Mouse (Mus musculus): Measurements from ENCODE around the gene Fsd1l. TPM values are rescaled to one million over a fixed set of nuclear protein-coding genes. Genes with fewer than 3 reads are reported as not detected.
"Not testable (repeated sequence)": the region's sequence is repeated elsewhere in the genome, so short reads cannot be mapped to it uniquely, and the experiment has no call there.

The Fsd1l gene
- polyA plus RNA-seq, 1 experiment from 2014 or later, result 8.4 TPM

GRCm38 (mm10) chr4:53718261-53718660, 87.0 kb downstream of the Fsd1l start:
- 54% methylated on average over 5 of the region's 5 CpGs for WGBS
- Histone ChIP-seq H3K4me2 (replicated peaks; ENCODE audit: low read depth, low read length) (no peak overlapping the region), H3K4me1 (ENCODE audit: insufficient read depth, low read length) (peaks cover 13% of the 10 kb centered on the region), H3K4me3 (ENCODE audit: low read length) (no peak overlapping the region), H3K27ac (ENCODE audit: low read length) (no peak overlapping the region), H3K27me3 (ENCODE audit: insufficient read depth, low read length) (no peaks in the 10 kb centered on the region), H3K9me3 (ENCODE audit: low read length) (no peaks in the 10 kb centered on the region), H3K9ac (replicated peaks; ENCODE audit: low read length) (no peak overlapping the region), H3K36me3 (ENCODE audit: insufficient read depth, low read length) (no peaks in the 10 kb centered on the region)
- ATAC-seq (ENCODE audit: low FRiP score, low TSS enrichment), result no peak

GRCm38 (mm10) chr4:53722506-53722905, 91.2 kb downstream of the Fsd1l start:
- Histone ChIP-seq H3K4me3 (ENCODE audit: low read length) (no peak overlapping the region), H3K36me3 (ENCODE audit: insufficient read depth, low read length) (0 out of 2 replicates have a peak, but pooled peaks cover 12% of the 10 kb centered on the region), H3K9ac (replicated peaks; ENCODE audit: low read length) (no peak overlapping the region), H3K4me2 (replicated peaks; ENCODE audit: low read depth, low read length) (no peak overlapping the region), H3K27ac (ENCODE audit: low read length) (no peak overlapping the region), H3K27me3 (ENCODE audit: insufficient read depth, low read length) (no peaks in the 10 kb centered on the region), H3K4me1 (ENCODE audit: insufficient read depth, low read length) (0 out of 2 replicates have a peak, but pooled peaks cover 4% of the 10 kb centered on the region), H3K9me3 (ENCODE audit: low read length) (no peaks in the 10 kb centered on the region)
- WGBS, result 93% methylated on average over 4 of the region's 4 CpGs
- ATAC-seq (ENCODE audit: low FRiP score, low TSS enrichment), result no peak

GRCm38 (mm10) chr4:53726100-53726499, 94.8 kb downstream of the Fsd1l start:
- ATAC-seq (ENCODE audit: low FRiP score, low TSS enrichment), result not testable (repeated sequence)
- WGBS, result 94% methylated on average over 2 of the region's 2 CpGs

GRCm38 (mm10) chr4:53728121-53728520, 96.8 kb downstream of the Fsd1l start:
- no peak for ATAC-seq (ENCODE audit: low FRiP score, low TSS enrichment)

More at GRCm38 (mm10) chr4:53726100-53726499, 94.8 kb downstream of the Fsd1l start:
- not testable (repeated sequence) for H3K27ac ChIP-seq (ENCODE audit: low read length); H3K4me1 ChIP-seq (ENCODE audit: insufficient read depth, low read length); H3K27me3 ChIP-seq (ENCODE audit: insufficient read depth, low read length); H3K9ac ChIP-seq (replicated peaks; ENCODE audit: low read length); H3K4me3 ChIP-seq (ENCODE audit: low read length); H3K4me2 ChIP-seq (replicated peaks; ENCODE audit: low read depth, low read length); H3K9me3 ChIP-seq (ENCODE audit: low read length)
- H3K36me3 ChIP-seq (ENCODE audit: insufficient read depth, low read length), result peaks cover 17% of the 10 kb centered on the region; the same call in 1 of the 2 replicates

GRCm38 (mm10) chr4:53738956-53739616, 107.8 kb downstream of the Fsd1l start:
- no peak overlapping the region for H3K4me2 ChIP-seq (replicated peaks; ENCODE audit: low read depth, low read length)
- ATAC-seq (ENCODE audit: low FRiP score, low TSS enrichment), result no peak; the same call in 1 of the 2 replicates
- no peaks in the 10 kb centered on the region for H3K4me1 ChIP-seq (ENCODE audit: insufficient read depth, low read length)
- no peaks in the 10 kb centered on the region for H3K9me3 ChIP-seq (ENCODE audit: low read length)
- H3K9ac ChIP-seq (replicated peaks; ENCODE audit: low read length), result no peak overlapping the region
- 35% methylated on average over 6 of the region's 6 CpGs for WGBS
- H3K4me3 ChIP-seq (ENCODE audit: low read length), result no peak overlapping the region
- H3K36me3 ChIP-seq (ENCODE audit: insufficient read depth, low read length), result peaks cover 29% of the 10 kb centered on the region; the same call in 1 of the 2 replicates
- no peaks in the 10 kb centered on the region for H3K27me3 ChIP-seq (ENCODE audit: insufficient read depth, low read length)
- no peak overlapping the region for H3K27ac ChIP-seq (ENCODE audit: low read length)

More at GRCm38 (mm10) chr4:53728121-53728520, 96.8 kb downstream of the Fsd1l start:
- Histone ChIP-seq H3K4me2 (replicated peaks; ENCODE audit: low read depth, low read length) (no peak overlapping the region), H3K27me3 (ENCODE audit: insufficient read depth, low read length) (no peaks in the 10 kb centered on the region), H3K4me1 (ENCODE audit: insufficient read depth, low read length) (no peaks in the 10 kb centered on the region), H3K9me3 (ENCODE audit: low read length) (no peaks in the 10 kb centered on the region), H3K36me3 (ENCODE audit: insufficient read depth, low read length) (peaks cover 27% of the 10 kb centered on the region; the same call in 1 of the 2 replicates), H3K27ac (ENCODE audit: low read length) (no peak overlapping the region), H3K4me3 (ENCODE audit: low read length) (no peak overlapping the region), H3K9ac (replicated peaks; ENCODE audit: low read length) (no peak overlapping the region)
- 97% methylated on average over 1 of the region's 1 CpGs for WGBS

GRCm38 (mm10) chr4:53749831-53750230, 118.6 kb downstream of the Fsd1l start:
- no peak overlapping the region for H3K4me2 ChIP-seq (replicated peaks; ENCODE audit: low read depth, low read length)
- H3K27ac ChIP-seq (ENCODE audit: low read length), result no peak overlapping the region
- H3K27me3 ChIP-seq (ENCODE audit: insufficient read depth, low read length), result no peaks in the 10 kb centered on the region
- no peaks in the 10 kb centered on the region for H3K9me3 ChIP-seq (ENCODE audit: low read length)
- H3K9ac ChIP-seq (replicated peaks; ENCODE audit: low read length), result no peak overlapping the region
- H3K4me1 ChIP-seq (ENCODE audit: insufficient read depth, low read length), result 0 out of 2 replicates have a peak, but pooled peaks cover 5% of the 10 kb centered on the region
- peaks cover 13% of the 10 kb centered on the region; the same call in 1 of the 2 replicates for H3K36me3 ChIP-seq (ENCODE audit: insufficient read depth, low read length)
- no peak overlapping the region for H3K4me3 ChIP-seq (ENCODE audit: low read length)
- no peak for ATAC-seq (ENCODE audit: low FRiP score, low TSS enrichment)

- ATAC-seq (ENCODE audit: low FRiP score, low TSS enrichment), result peak; percentile 82; the same call in 1 of the 2 replicates
- Histone ChIP-seq H3K9me3 (ENCODE audit: low read length) (no peaks in the 10 kb centered on the region), H3K4me1 (ENCODE audit: insufficient read depth, low read length) (0 out of 2 replicates have a peak, but pooled peaks cover 5% of the 10 kb centered on the region), H3K36me3 (ENCODE audit: insufficient read depth, low read length) (peaks cover 18% of the 10 kb centered on the region; the same call in 1 of the 2 replicates), H3K4me3 (ENCODE audit: low read length) (no peak overlapping the region), H3K27me3 (ENCODE audit: insufficient read depth, low read length) (no peaks in the 10 kb centered on the region), H3K27ac (ENCODE audit: low read length) (peak overlapping the region; percentile 78), H3K9ac (replicated peaks; ENCODE audit: low read length) (no peak overlapping the region), H3K4me2 (replicated peaks; ENCODE audit: low read depth, low read length) (no peak overlapping the region)
- WGBS, result 51% methylated on average over 16 of the region's 16 CpGs
These were observed 119.3 kb downstream of the Fsd1l start for GRCm38 (mm10) chr4:53750391-53751120.

Other genes with a start within 250 kb of the Fsd1l start
- 15.2 and 33.7 TPM in 2 replicates for gene Slc44a1, start 191.1 kb upstream of the Fsd1l start, polyA plus RNA-seq (2015; fragmentation: Nextera tagmentation; extraction: Ambion mirVana)
- 19.7 and 22.0 TPM in 2 replicates for gene Fktn, start 82.5 kb downstream of the Fsd1l start, polyA plus RNA-seq (2015; fragmentation: Nextera tagmentation; extraction: Ambion mirVana)
- gene Tal2, start 148.2 kb downstream of the Fsd1l start, polyA plus RNA-seq (2015; fragmentation: Nextera tagmentation; extraction: Ambion mirVana), result 0.08 and 0.09 TPM in 2 replicates
- 7.4 and 9.1 TPM in 2 replicates for gene Tmem38b, start 194.6 kb downstream of the Fsd1l start, polyA plus RNA-seq (2015; fragmentation: Nextera tagmentation; extraction: Ambion mirVana)